Mouse (Mus musculus) urinary bladder, adult 2 months (tissue): ENCODE results near the gene Ltb4r1. TPM values are rescaled to one million over a fixed set of nuclear protein-coding genes. Genes with fewer than 3 reads are reported as not detected.
A peak's percentile ranks its signal among the peaks of the same experiment; 100 is the strongest.

Experiments used
- DNase-seq: peaks from one replicate; pipeline ENCODE4 v3.0.0; 2022; ENCODE audit warnings: low spot score
- polyA plus RNA-seq: library from polyadenylated mRNA; depleted of rRNA; stranded (reverse); fragments of >200 nt; gene quantifications from 2 replicates; pipeline ENCODE4 v1.2.3, GENCODE M21; 2012; rRNA removed

Ltb4r1 gene
- polyA plus RNA-seq, 1 experiment, result 1.6 TPM

DNA sequence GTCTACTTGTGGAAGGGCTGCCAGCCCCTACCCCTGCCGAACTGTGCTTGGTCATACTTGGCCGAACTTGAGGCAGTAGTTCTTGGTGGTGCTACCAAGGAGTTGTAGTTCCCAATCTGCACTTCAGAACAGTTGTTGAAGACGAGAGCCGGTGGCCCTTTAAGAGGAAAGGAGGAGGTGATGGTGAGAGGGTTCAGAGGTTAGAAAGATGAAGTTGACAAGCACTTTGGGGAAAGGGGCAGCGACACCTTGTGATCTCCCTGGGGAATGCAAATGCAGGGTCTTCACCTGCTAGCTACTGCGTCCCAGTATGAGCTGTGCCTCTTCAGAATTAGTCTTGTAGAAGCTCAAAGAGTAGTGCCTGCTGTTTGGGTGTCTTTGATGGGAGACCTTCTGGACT lies 19.4 kb downstream of the Ltb4r1 start:
- no peak for DNase-seq

- DNase-seq, result no peak
Measured at GRCm38 (mm10) chr14:55787731-55788130, 22.0 kb downstream of the Ltb4r1 start.

- DNase-seq, result no peak
Measured at GRCm38 (mm10) chr14:55788256-55789050, 22.7 kb downstream of the Ltb4r1 start, which contains the start of gene Ripk3. Ripk3 (minus strand) TSS chr14:55788865.

DNA sequence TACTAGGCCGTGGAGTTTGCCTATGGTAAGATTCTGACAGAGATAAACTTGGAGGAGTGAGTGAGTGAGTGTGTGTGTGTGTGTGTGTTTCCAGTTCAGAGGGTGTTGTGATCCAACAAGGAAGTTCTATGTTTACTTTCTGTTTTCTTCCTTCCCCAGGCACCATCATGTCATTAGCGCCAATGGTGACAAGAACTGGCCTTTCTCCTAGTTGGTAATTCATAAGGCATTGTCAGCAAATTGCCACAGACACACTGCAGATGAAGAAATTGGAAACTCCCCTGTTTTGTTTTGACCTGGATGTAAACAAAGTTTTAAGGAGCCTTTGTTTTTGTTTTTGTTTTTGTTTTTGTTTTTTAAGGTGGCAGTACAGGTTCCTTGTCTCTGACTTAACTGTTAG lies 27.7 kb downstream of the Ltb4r1 start:
- no peak for DNase-seq

GRCm38 (mm10) chr14:55793946-55794345 lies 28.2 kb downstream of the Ltb4r1 start:
- DNase-seq, result no peak

GRCm38 (mm10) chr14:55795380-55796163 lies 29.8 kb downstream of the Ltb4r1 start:
- DNase-seq, result no peak

GRCm38 (mm10) chr14:55814885-55815284 lies 49.1 kb downstream of the Ltb4r1 start:
- no peak for DNase-seq

DNA sequence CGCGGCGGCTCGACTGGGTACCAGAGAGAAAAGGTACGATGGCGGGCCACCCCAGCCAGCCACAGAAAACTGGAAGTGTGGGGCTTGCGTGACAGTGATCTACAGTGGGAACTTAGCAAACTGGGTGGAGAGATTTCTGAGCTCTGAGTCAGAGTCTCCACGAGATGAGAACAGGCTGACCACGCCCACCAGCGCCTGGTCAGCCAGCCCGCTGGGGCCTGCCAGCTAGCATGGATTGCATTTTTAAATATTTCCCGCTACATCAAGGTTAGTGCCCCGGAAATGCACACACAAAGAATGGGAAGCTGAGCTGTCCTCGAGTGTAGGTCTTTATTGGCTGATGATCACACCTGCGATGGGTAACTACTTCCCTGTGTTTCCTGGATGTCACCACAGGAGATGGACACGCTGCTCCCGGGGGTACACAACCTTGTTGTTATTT lies 49.6 kb downstream of the Ltb4r1 start:
- peak; percentile 55 for DNase-seq

Other genes starting within 250 kb of the Ltb4r1 start
- gene Nrl, start 241.0 kb upstream of the Ltb4r1 start, polyA plus RNA-seq, result not detected in 2 replicates
- gene Pck2, start 225.7 kb upstream of the Ltb4r1 start, polyA plus RNA-seq, result 44.7 and 52.2 TPM in 2 replicates
- 87.0 and 88.2 TPM in 2 replicates for gene Dcaf11, start 206.0 kb upstream of the Ltb4r1 start, polyA plus RNA-seq
- 0.55 and 1.1 TPM in 2 replicates for gene A730061H03Rik, start 205.6 kb upstream of the Ltb4r1 start, polyA plus RNA-seq
- 0.25 TPM in 1 of 2 replicates, not detected in the other for gene Fitm1, start 190.3 kb upstream of the Ltb4r1 start, polyA plus RNA-seq
- 136 and 167 TPM in 2 replicates for gene Psme1, start 187.8 kb upstream of the Ltb4r1 start, polyA plus RNA-seq
- gene Emc9, start 180.7 kb upstream of the Ltb4r1 start, polyA plus RNA-seq, result 19.3 and 21.2 TPM in 2 replicates
- 134 and 144 TPM in 2 replicates for gene Psme2, start 174.8 kb upstream of the Ltb4r1 start, polyA plus RNA-seq
- gene Rnf31, start 174.3 kb upstream of the Ltb4r1 start, polyA plus RNA-seq, result 15.7 and 20.4 TPM in 2 replicates
- 29.5 and 35.1 TPM in 2 replicates for gene Irf9, start 162.4 kb upstream of the Ltb4r1 start, polyA plus RNA-seq
- gene Rec8, start 147.9 kb upstream of the Ltb4r1 start, polyA plus RNA-seq, result 2.8 and 3.3 TPM in 2 replicates
- gene Ipo4, start 130.0 kb upstream of the Ltb4r1 start, polyA plus RNA-seq, result 79.9 and 83.8 TPM in 2 replicates
- 0.89 and 1.7 TPM in 2 replicates for gene Gm49378, start 128.1 kb upstream of the Ltb4r1 start, polyA plus RNA-seq
- 46.6 and 47.0 TPM in 2 replicates for gene Tm9sf1, start 122.2 kb upstream of the Ltb4r1 start, polyA plus RNA-seq
- 1.1 and 1.4 TPM in 2 replicates for gene Tssk4, start 115.8 kb upstream of the Ltb4r1 start, polyA plus RNA-seq
- gene Mdp1, start 105.5 kb upstream of the Ltb4r1 start, polyA plus RNA-seq, result 37.0 and 42.4 TPM in 2 replicates
- gene Gmpr2, start 94.0 kb upstream of the Ltb4r1 start, polyA plus RNA-seq, result 28.1 and 32.9 TPM in 2 replicates
- 250 and 278 TPM in 2 replicates for gene Nedd8, start 93.8 kb upstream of the Ltb4r1 start, polyA plus RNA-seq
- 19.2 and 22.9 TPM in 2 replicates for gene Tinf2, start 84.1 kb upstream of the Ltb4r1 start, polyA plus RNA-seq
- gene Tgm1, start 52.0 kb upstream of the Ltb4r1 start, polyA plus RNA-seq, result 1.1 and 1.4 TPM in 2 replicates
- gene Rabggta, start 43.7 kb upstream of the Ltb4r1 start, polyA plus RNA-seq, result 25.9 and 34.6 TPM in 2 replicates
- 75.5 and 83.1 TPM in 2 replicates for gene Dhrs1, start 20.3 kb upstream of the Ltb4r1 start, polyA plus RNA-seq
- gene Nop9, start 20.3 kb upstream of the Ltb4r1 start, polyA plus RNA-seq, result 13.8 TPM in 2 replicates
- gene Cideb, start 7.5 kb upstream of the Ltb4r1 start, polyA plus RNA-seq, result 0.18 and 0.25 TPM in 2 replicates
- gene Ltb4r2, start 4.5 kb upstream of the Ltb4r1 start, polyA plus RNA-seq, result 0.06 TPM in 2 replicates
- 7.2 and 9.4 TPM in 2 replicates for gene Adcy4, start 18.1 kb downstream of the Ltb4r1 start, polyA plus RNA-seq
- 7.0 and 8.9 TPM in 2 replicates for gene Ripk3, start 22.9 kb downstream of the Ltb4r1 start, polyA plus RNA-seq
- gene Nfatc4, start 57.2 kb downstream of the Ltb4r1 start, polyA plus RNA-seq, result 37.9 and 44.3 TPM in 2 replicates
- gene Nynrin, start 88.0 kb downstream of the Ltb4r1 start, polyA plus RNA-seq, result 6.2 and 11.2 TPM in 2 replicates
- 0.22 and 0.45 TPM in 2 replicates for gene Cbln3, start 118.4 kb downstream of the Ltb4r1 start, polyA plus RNA-seq
- 26.2 and 26.8 TPM in 2 replicates for gene Khnyn, start 119.0 kb downstream of the Ltb4r1 start, polyA plus RNA-seq
- 54.6 and 63.6 TPM in 2 replicates for gene Sdr39u1, start 134.3 kb downstream of the Ltb4r1 start, polyA plus RNA-seq
- gene Cma1, start 178.7 kb downstream of the Ltb4r1 start, polyA plus RNA-seq, result 8.6 and 9.9 TPM in 2 replicates
- gene Cma2, start 185.0 kb downstream of the Ltb4r1 start, polyA plus RNA-seq, result 0.07 TPM in 1 of 2 replicates, not detected in the other